Mouse (Mus musculus) small intestine, adult 2 months (tissue): ENCODE measurements at regions not wholly inside any gene's neighbourhood (a gene's known extent, or its start where the extent isn't known, plus 50 kb on each side); places are given as distances from the start of the nearest gene placed in this dataset.

Experiments used
- H3K27ac ChIP-seq: fragments of 200-500 bp; 2 replicates; pipeline ENCODE4 v1.5.1; 2012; ENCODE audit warnings: low read depth, low read length, control low read depth, inconsistent platforms; ENCODE audit not compliant: insufficient read depth
- H3K27me3 ChIP-seq: fragments of 200-500 bp; 2 replicates; pipeline ENCODE4 v1.6.1; 2012; ENCODE audit warnings: mild to moderate bottlenecking, moderate library complexity, low read length, inconsistent platforms; ENCODE audit not compliant: control insufficient read depth, insufficient read depth
- H3K36me3 ChIP-seq: fragments of 200-500 bp; 2 replicates; pipeline ENCODE4 v1.6.1; 2012; ENCODE audit warnings: mild to moderate bottlenecking, low read length, control low read depth, inconsistent platforms; ENCODE audit not compliant: control insufficient read depth, insufficient read depth
- H3K4me1 ChIP-seq: fragments of 200-500 bp; 2 replicates; pipeline ENCODE4 v1.6.1; 2012; ENCODE audit warnings: low read length, inconsistent platforms, mixed read lengths; ENCODE audit not compliant: control insufficient read depth, insufficient read depth, insufficient read length
- H3K4me3 ChIP-seq: fragments of 200-500 bp; 2 replicates; pipeline ENCODE4 v1.5.1; 2012; ENCODE audit warnings: low read depth, mild to moderate bottlenecking, control low read depth, inconsistent platforms, low read length, moderate library complexity
- CTCF ChIP-seq: fragments of 200-500 bp; IDR thresholded peaks from 2 replicates; pipeline ENCODE4 v1.5.1; 2012; ENCODE audit warnings: low read depth, mild to moderate bottlenecking, control low read depth, inconsistent platforms, low read length, moderate library complexity, mixed read lengths; ENCODE audit not compliant: insufficient replicate concordance, insufficient read length; ENCODE audit errors: extremely low read depth
- POLR2A ChIP-seq: fragments of 200-500 bp; IDR thresholded peaks from 2 replicates; pipeline ENCODE4 v1.6.1; 2012; ENCODE audit warnings: low read depth, mild to moderate bottlenecking, control low read depth, inconsistent platforms, low read length, moderate library complexity
- WGBS: fragments of 180-500 bp; shearing (Covaris S2); methylation state at CpG from one replicate; pipeline ENCODE4 v1.1.7; 2018; 5-methylcytosine and 5-hydroxymethylcytosine counted together

DNA sequence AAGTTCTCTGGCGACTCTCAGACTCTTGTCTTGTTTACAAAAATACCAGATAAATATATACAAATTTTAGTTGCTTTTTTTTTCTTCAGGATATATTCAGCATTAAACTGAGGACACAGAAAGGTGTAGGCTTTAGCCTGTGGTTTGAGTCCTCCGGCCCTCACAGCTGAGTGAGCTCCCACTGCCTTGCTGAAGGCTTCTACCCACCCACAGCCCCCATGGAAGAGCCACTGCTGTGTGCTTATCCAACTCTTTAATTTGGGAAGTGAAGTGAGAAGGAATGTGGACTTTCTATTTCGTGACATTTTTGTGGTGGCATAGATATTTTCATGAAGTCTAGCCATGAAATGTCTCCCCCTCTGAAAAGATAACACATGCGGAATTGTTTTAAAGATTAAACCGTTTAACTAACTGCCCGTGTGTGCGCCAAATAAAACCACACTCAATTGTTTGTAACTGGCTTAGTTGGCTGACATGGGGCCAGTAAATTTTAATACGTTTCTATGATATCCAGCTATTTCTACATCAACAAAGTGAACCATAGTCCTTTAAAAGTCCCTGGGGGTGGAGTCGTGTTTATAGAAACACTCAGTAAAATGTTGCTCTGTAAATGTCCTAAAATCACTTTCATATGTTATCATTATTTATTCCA lies 174.1 kb downstream of the Slc38a4 start:
- no peaks in the 10 kb centered on the region for H3K27me3 ChIP-seq
- H3K4me3 ChIP-seq, result no peak overlapping the region
- H3K36me3 ChIP-seq, result no peaks in the 10 kb centered on the region
- no peaks in the 10 kb centered on the region for H3K4me1 ChIP-seq
- TF ChIP-seq POLR2A, result no peak
- TF ChIP-seq CTCF, result no peak
- WGBS, result 57% methylated on average over 9 of the region's 9 CpGs
- H3K27ac ChIP-seq, result no peak overlapping the region

DNA sequence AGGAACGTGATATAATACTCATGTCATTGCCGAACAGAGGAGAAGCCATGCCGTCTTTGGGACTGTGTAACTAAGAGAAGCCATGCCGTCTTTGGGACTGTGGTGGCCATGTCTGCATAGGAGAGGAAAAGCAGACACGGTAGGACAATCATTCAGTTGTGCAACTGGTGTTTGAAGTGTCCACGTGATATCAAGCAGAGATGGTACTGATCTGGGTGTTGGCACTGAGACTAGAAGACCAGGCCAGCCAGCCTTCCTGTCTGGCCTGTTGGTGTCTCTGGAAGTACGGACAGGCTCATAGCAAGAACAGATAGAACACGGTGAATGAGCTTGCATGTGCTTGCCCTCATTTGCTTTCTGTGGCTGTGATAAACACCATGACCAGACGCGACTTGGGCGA lies 175.7 kb downstream of the Slc38a4 start:
- TF ChIP-seq CTCF, result no peak
- no peak for TF ChIP-seq POLR2A
- Histone ChIP-seq H3K4me3 (no peak overlapping the region), H3K4me1 (no peaks in the 10 kb centered on the region), H3K27me3 (no peaks in the 10 kb centered on the region; the same call in 1 of the 2 replicates), H3K36me3 (no peaks in the 10 kb centered on the region), H3K27ac (no peak overlapping the region)
- WGBS, result 90% methylated on average over 11 of the region's 11 CpGs

DNA sequence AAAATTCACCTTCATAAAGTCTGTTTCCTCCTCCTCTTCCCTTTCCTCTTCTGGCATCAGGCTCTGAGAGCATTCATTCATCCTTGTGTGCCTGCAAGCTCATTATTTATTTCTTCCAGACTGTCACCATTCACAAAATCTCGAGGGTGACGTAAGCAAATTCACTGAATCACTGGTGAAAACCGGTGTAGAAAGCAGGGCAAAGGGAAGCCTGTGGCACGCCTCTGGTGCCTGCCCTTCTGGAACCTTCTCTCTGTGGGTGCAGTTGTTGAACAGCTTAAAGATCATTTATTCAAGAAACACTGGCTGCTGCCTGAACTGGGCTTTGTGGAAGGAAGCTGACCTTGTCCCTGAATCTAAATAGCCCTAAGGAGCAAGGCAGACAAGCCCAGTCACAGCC lies 177.0 kb downstream of the Slc38a4 start:
- H3K4me1 ChIP-seq, result no peaks in the 10 kb centered on the region
- no peak overlapping the region for H3K4me3 ChIP-seq
- H3K27ac ChIP-seq, result no peak overlapping the region
- no peak for TF ChIP-seq CTCF
- TF ChIP-seq POLR2A, result no peak
- H3K36me3 ChIP-seq, result no peaks in the 10 kb centered on the region
- whole genome bisulfite sequencing, result 60% methylated on average over 4 of the region's 4 CpGs
- no peaks in the 10 kb centered on the region; the same call in 1 of the 2 replicates for H3K27me3 ChIP-seq

DNA sequence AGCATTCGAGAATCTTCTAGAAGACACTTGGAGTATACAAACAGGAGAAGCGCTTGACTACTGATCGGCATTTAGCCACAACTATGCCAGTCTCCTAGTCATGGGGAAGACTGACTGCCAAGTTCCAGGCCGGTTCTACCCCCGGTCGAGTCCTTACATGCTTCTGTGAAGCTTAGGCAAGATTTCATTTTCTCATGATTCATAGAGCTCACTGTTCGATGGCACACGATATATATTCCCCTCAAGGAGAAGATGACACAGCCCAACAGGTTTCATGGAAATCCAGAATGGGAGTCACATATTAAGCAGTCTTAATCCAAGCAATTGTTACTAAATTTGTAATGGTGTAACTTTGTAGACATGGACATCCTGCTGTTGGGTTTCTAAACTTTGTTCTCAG lies 177.8 kb downstream of the Slc38a4 start:
- WGBS, result 92% methylated on average over 8 of the region's 8 CpGs
- no peak overlapping the region for H3K4me3 ChIP-seq
- no peaks in the 10 kb centered on the region for H3K36me3 ChIP-seq
- TF ChIP-seq POLR2A (no peak), CTCF (no peak)
- no peaks in the 10 kb centered on the region for H3K4me1 ChIP-seq
- no peak overlapping the region for H3K27ac ChIP-seq
- H3K27me3 ChIP-seq, result no peaks in the 10 kb centered on the region; the same call in 1 of the 2 replicates

DNA sequence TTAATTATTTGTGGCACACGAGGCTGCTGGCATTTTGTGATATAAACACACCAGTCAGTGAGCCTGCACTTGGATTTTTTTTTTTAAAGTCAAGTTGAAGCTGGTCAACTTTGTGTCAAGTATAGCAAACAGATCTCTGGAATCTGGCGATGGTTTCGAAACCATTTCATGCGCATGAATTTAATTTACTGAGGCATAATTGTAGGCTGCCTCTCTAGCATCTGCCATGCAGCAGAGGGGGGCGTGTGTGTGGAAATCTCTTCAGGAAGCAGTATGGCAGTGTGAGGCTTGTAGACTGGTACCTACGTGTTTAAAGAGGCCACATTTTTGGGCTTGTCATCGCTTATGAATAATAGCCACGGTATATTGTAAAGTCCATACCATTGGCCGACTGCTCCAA lies 177.7 kb upstream of the Slc38a2 start:
- TF ChIP-seq CTCF (no peak), POLR2A (no peak)
- H3K4me3 ChIP-seq, result no peak overlapping the region
- no peaks in the 10 kb centered on the region; the same call in 1 of the 2 replicates for H3K27me3 ChIP-seq
- no peaks in the 10 kb centered on the region for H3K4me1 ChIP-seq
- WGBS, result 78% methylated on average over 9 of the region's 9 CpGs
- no peak overlapping the region for H3K27ac ChIP-seq
- H3K36me3 ChIP-seq, result no peaks in the 10 kb centered on the region

DNA sequence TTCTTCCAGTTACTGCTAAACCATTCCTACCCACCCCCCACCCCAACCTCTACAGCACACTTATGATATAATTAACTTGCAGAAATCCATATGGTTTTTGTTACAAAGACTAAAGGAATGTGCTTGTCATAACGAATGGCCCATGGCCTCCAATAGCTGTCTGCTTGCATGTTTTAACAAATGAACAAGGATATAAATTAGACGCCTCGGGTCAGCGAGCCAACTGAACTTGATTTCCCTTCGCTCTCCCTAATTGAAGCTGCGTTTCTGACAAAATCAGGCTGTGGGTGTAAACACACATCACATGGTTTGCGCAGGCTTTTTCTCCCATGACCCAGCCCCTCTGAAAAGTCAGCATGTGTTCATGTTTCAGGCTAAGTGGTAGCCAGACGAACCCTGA lies 174.6 kb upstream of the Slc38a2 start:
- Histone ChIP-seq H3K4me3 (no peak overlapping the region), H3K36me3 (no peaks in the 10 kb centered on the region), H3K27ac (no peak overlapping the region), H3K27me3 (no peaks in the 10 kb centered on the region; the same call in 1 of the 2 replicates), H3K4me1 (no peaks in the 10 kb centered on the region)
- 71% methylated on average over 8 of the region's 8 CpGs for WGBS
- TF ChIP-seq POLR2A, result no peak
- TF ChIP-seq CTCF, result no peak

DNA sequence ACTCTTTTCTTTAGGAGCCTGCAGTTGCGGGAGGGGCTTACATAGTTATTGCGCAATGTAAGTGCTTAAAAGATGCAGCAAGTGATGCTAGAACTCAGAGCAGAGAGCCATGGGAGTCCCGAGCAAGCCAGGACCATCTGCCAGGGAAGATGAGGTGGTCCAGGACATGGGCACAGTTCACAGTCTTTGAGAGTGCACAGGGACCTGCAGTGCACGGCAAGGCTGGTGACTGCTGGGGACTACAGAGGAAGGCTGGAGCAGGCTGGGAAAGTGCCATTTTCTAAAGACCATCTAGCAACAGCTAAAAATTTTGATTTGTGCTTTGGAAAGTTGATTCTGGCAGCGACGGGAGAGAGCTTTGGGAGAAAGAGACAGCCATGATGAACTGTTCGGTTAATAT lies 174.0 kb upstream of the Slc38a2 start:
- Histone ChIP-seq H3K4me3 (no peak overlapping the region), H3K27ac (no peak overlapping the region; the same call in 1 of the 2 replicates), H3K4me1 (no peaks in the 10 kb centered on the region), H3K36me3 (no peaks in the 10 kb centered on the region), H3K27me3 (no peaks in the 10 kb centered on the region; the same call in 1 of the 2 replicates)
- WGBS, result 85% methylated on average over 7 of the region's 7 CpGs
- no peak for TF ChIP-seq POLR2A
- no peak for TF ChIP-seq CTCF
